Mouse (Mus musculus) heart, postnatal 0 days (tissue): Measurements from ENCODE around the gene Gm28308.

Source experiments
- CTCF ChIP-seq: IDR thresholded peaks from 2 replicates; pipeline ENCODE4 v1.5.1; 2016; ENCODE audit warnings: antibody characterized with exemption, control low read depth, low read depth
- EP300 ChIP-seq: IDR thresholded peaks from 2 replicates; pipeline ENCODE4 v1.6.1; 2016; ENCODE audit warnings: antibody characterized with exemption, low read depth

GRCm38 (mm10) chr6:52209685-52210046 lies 3.5 kb downstream of the Gm28308 start:
- TF ChIP-seq CTCF (no peak), EP300 (no peak)
